Mouse (Mus musculus) MEL (cell line): Measurements from ENCODE around the gene Scrt2. TPM values are rescaled to one million over a fixed set of nuclear protein-coding genes. Genes with fewer than 3 reads are reported as not detected.

ENCODE experiments used
- DNase-seq: peaks from one replicate; pipeline ENCODE4 v3.0.0; 2011; ENCODE audit warnings: low read depth, low spot score
- H3K27ac ChIP-seq: 2 replicates; pipeline ENCODE4 v1.5.1; 2012; ENCODE audit warnings: low read depth, mild to moderate bottlenecking, control low read depth, low read length, moderate library complexity; ENCODE audit not compliant: control insufficient read depth
- H3K27me3 ChIP-seq, 2 experiments: fragments of 150-350 bp in 1 of 2; sonication (generic) in 1 of 2; 2 replicates each; pipeline ENCODE4 v1.6.1; 2012; ENCODE audit warnings: low read length in 2 of 2, mild to moderate bottlenecking in 2 of 2, improper control_type of control experiment in 1 of 2, moderate library complexity in 1 of 2; ENCODE audit not compliant: insufficient read depth in 2 of 2, control insufficient read depth in 1 of 2
- H3K36me3 ChIP-seq, 2 experiments: 2 replicates each; pipeline ENCODE4 v1.6.1; 2012 to 2014; ENCODE audit warnings: low read length in 2 of 2, improper control_type of control experiment in 1 of 2, inconsistent platforms in 1 of 2, mild to moderate bottlenecking in 1 of 2; ENCODE audit not compliant: insufficient read depth in 2 of 2, control insufficient read depth in 1 of 2
- H3K4me1 ChIP-seq, 2 experiments: fragments of 150-350 bp in 1 of 2; sonication (generic) in 1 of 2; 2 replicates each; pipeline ENCODE4 v1.6.1; 2012; ENCODE audit warnings: low read length in 2 of 2, improper control_type of control experiment in 1 of 2, mild to moderate bottlenecking in 1 of 2; ENCODE audit not compliant: insufficient read depth in 2 of 2, control insufficient read depth in 1 of 2
- H3K4me3 ChIP-seq, 2 experiments: fragments of 150-350 bp in 1 of 2; sonication (generic) in 1 of 2; 2 replicates each; pipeline ENCODE4 v1.5.1; 2012; ENCODE audit warnings: low read depth in 2 of 2, low read length in 2 of 2, mild to moderate bottlenecking in 2 of 2, moderate library complexity in 2 of 2, control low read depth in 1 of 2, improper control_type of control experiment in 1 of 2; ENCODE audit not compliant: control insufficient read depth in 1 of 2, insufficient read depth in 1 of 2
- H3K79me2 ChIP-seq: 2 replicates; pipeline ENCODE4 v1.6.1; 2012; ENCODE audit warnings: mild to moderate bottlenecking, low read length, moderate library complexity; ENCODE audit not compliant: control insufficient read depth, poor library complexity, insufficient read depth
- H3K9ac ChIP-seq: 2 replicates; pipeline ENCODE4 v1.6.1; 2012; ENCODE audit warnings: low read depth, mild to moderate bottlenecking, control low read depth, low read length, moderate library complexity; ENCODE audit not compliant: control insufficient read depth, poor library complexity, severe bottlenecking
- H3K9me3 ChIP-seq: fragments of 150-350 bp; sonication (generic); replicated peaks from 2 replicates; pipeline ENCODE4 v1.6.1; 2012; ENCODE audit warnings: mild to moderate bottlenecking, low read length, improper control_type of control experiment, moderate library complexity; ENCODE audit not compliant: insufficient read depth
- BHLHE40 ChIP-seq: IDR thresholded peaks from 2 replicates; pipeline ENCODE4 v1.6.1; 2012; ENCODE audit warnings: low read depth, mild to moderate bottlenecking, inconsistent platforms, low read length, improper control_type of control experiment, borderline replicate concordance
- CHD1 ChIP-seq: IDR thresholded peaks from 2 replicates; pipeline ENCODE4 v1.6.1; 2012; ENCODE audit warnings: low read depth, mild to moderate bottlenecking, inconsistent platforms, low read length, improper control_type of control experiment
- CHD2 ChIP-seq: IDR thresholded peaks from 2 replicates; pipeline ENCODE4 v1.6.1; 2011; ENCODE audit warnings: low read length, improper control_type of control experiment
- CTCF ChIP-seq, 3 experiments: IDR thresholded peaks in 2 of 3; conservative IDR thresholded peaks in 1 of 3; 2 replicates each; pipeline ENCODE4 v1.5.1; 2011 to 2012; ENCODE audit warnings: low read length in 3 of 3, low read depth in 2 of 3, mild to moderate bottlenecking in 2 of 3, improper control_type of control experiment in 1 of 3, inconsistent platforms in 1 of 3, mixed read lengths in 1 of 3, moderate library complexity in 1 of 3; ENCODE audit not compliant: control insufficient read depth in 1 of 3, insufficient read depth in 1 of 3, poor library complexity in 1 of 3, severe bottlenecking in 1 of 3
- EP300 ChIP-seq, 2 experiments: IDR thresholded peaks; 2 replicates each; pipeline ENCODE4 v1.6.1; 2011; ENCODE audit warnings: improper control_type of control experiment in 2 of 2, low read length in 2 of 2, low read depth in 1 of 2, mild to moderate bottlenecking in 1 of 2
- MEF2A ChIP-seq: IDR thresholded peaks from 2 replicates; pipeline ENCODE4 v1.6.1; 2014; ENCODE audit warnings: low read depth, mild to moderate bottlenecking, inconsistent platforms, low read length, improper control_type of control experiment; ENCODE audit not compliant: poor library complexity, insufficient replicate concordance, severe bottlenecking; ENCODE audit errors: extremely low read depth
- MXI1 ChIP-seq: IDR thresholded peaks from 2 replicates; pipeline ENCODE4 v1.6.1; 2011; ENCODE audit warnings: mild to moderate bottlenecking, low read depth, low read length, improper control_type of control experiment
- MYB ChIP-seq: IDR thresholded peaks from 2 replicates; pipeline ENCODE4 v1.6.1; 2011; ENCODE audit warnings: mild to moderate bottlenecking, low read depth, low read length, improper control_type of control experiment
- MYC ChIP-seq: IDR thresholded peaks from 2 replicates; pipeline ENCODE4 v1.6.1; 2011; ENCODE audit warnings: low read depth, mild to moderate bottlenecking, low read length, improper control_type of control experiment, moderate library complexity
- NELFE ChIP-seq: IDR thresholded peaks from 2 replicates; pipeline ENCODE4 v1.6.1; 2011; ENCODE audit warnings: low read depth, low read length, improper control_type of control experiment
- POLR2A ChIP-seq, 2 experiments: IDR thresholded peaks; 2 replicates each; pipeline ENCODE4 v1.6.1; 2011 to 2012; ENCODE audit warnings: low read length in 2 of 2, mild to moderate bottlenecking in 2 of 2, control low read depth in 1 of 2, improper control_type of control experiment in 1 of 2, low read depth in 1 of 2, moderate library complexity in 1 of 2; ENCODE audit not compliant: control insufficient read depth in 1 of 2, insufficient read depth in 1 of 2, poor library complexity in 1 of 2
- POLR2AphosphoS2 ChIP-seq: IDR thresholded peaks from 2 replicates; pipeline ENCODE4 v1.6.1; 2011; ENCODE audit warnings: low read length, improper control_type of control experiment
- POLR2AphosphoS5 ChIP-seq: IDR thresholded peaks from 2 replicates; pipeline ENCODE4 v1.6.1; 2012; ENCODE audit warnings: low read depth, borderline replicate concordance, mild to moderate bottlenecking, inconsistent platforms, low read length, moderate library complexity, mixed read lengths
- RCOR1 ChIP-seq: IDR thresholded peaks from 2 replicates; pipeline ENCODE4 v1.6.1; 2012; ENCODE audit warnings: low read depth, mild to moderate bottlenecking, inconsistent platforms, low read length, improper control_type of control experiment
- SIN3A ChIP-seq: IDR thresholded peaks from 2 replicates; pipeline ENCODE4 v1.6.1; 2012; ENCODE audit warnings: low read length, improper control_type of control experiment, inconsistent platforms
- SMC3 ChIP-seq: IDR thresholded peaks from 2 replicates; pipeline ENCODE4 v1.6.1; 2011; ENCODE audit warnings: low read depth, low read length, improper control_type of control experiment
- TBP ChIP-seq: IDR thresholded peaks from 2 replicates; pipeline ENCODE4 v1.8.0; 2011; ENCODE audit warnings: low read depth, low read length, improper control_type of control experiment
- USF1 ChIP-seq: IDR thresholded peaks from 2 replicates; pipeline ENCODE4 v1.6.1; 2014; ENCODE audit warnings: low read depth, mild to moderate bottlenecking, inconsistent platforms, low read length, improper control_type of control experiment, moderate library complexity
- ZC3H11A ChIP-seq: IDR thresholded peaks from 2 replicates; pipeline ENCODE4 v1.6.1; 2012; ENCODE audit warnings: low read depth, mild to moderate bottlenecking, inconsistent platforms, low read length, improper control_type of control experiment
- ZMIZ1 ChIP-seq: IDR thresholded peaks from 2 replicates; pipeline ENCODE4 v1.6.1; 2012; ENCODE audit warnings: low read depth, mild to moderate bottlenecking, inconsistent platforms, low read length, improper control_type of control experiment, moderate library complexity
- polyA plus RNA-seq, 2 experiments: library from polyadenylated mRNA; stranded (reverse) in 1 of 2; unstranded in 1 of 2; fragments of >175 nt in 1 of 2; fragments of >200 nt in 1 of 2; gene quantifications; 2 replicates each; pipeline versions ENCODE4 v1.2.1 to v1.2.4; 2012; ENCODE audit warnings: low replicate concordance in 2 of 2, low read depth in 1 of 2; ENCODE audit not compliant: insufficient read length in 2 of 2, insufficient read depth in 1 of 2, missing spikeins in 1 of 2
- total RNA-seq: library from RNA; depleted of rRNA; stranded (reverse); fragments of 300-350 nt; gene quantifications from 2 replicates; pipeline ENCODE4 v1.2.3, GENCODE M21; 2012

Scrt2 gene
- total and polyA plus RNA-seq, 3 experiments: not detected

DNA sequence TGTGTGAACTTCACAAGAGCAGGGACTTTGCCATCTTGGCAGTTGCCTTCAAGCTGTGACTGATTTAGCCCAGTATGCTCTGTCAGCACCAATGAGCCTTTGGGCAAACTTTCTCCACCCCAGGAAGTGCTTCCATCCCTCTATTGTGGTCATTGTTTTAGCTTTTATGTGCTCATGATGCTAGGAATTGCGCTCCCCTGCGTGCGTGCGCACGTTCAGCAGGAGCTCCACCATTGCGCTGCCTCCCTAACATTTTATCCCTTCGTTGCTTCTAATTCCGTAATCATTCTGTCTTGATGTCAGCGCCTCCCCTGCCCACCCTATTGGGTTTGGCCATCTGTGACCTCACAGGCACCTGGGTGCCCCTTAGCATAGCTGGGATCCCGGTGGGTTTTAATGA is 25.3 kb downstream of the Scrt2 start:
- TF ChIP-seq MYB (no peak), ZC3H11A (no peak), SIN3A (no peak), CHD1 (no peak), MEF2A (no peak), POLR2A (IDR thresholded peaks at IDR 0.05; ENCODE audit: control insufficient read depth in 1 of 2, insufficient read depth in 1 of 2, low read depth in 1 of 2, low read length in 2 of 2, poor library complexity in 1 of 2) (no peak), EP300 (IDR thresholded peaks at IDR 0.05; ENCODE audit: low read depth in 1 of 2, low read length in 2 of 2) (no peak), POLR2AphosphoS2 (no peak), SMC3 (no peak), CTCF (IDR thresholded peaks at IDR 0.05 in 2 of 3, conservative IDR thresholded peaks at IDR 0.05 in 1 of 3; ENCODE audit: control insufficient read depth in 1 of 3, insufficient read depth in 1 of 3, low read depth in 2 of 3, low read length in 3 of 3, poor library complexity in 1 of 3, severe bottlenecking in 1 of 3) (no peak), POLR2AphosphoS5 (no peak), RCOR1 (no peak), CHD2 (no peak), NELFE (no peak), TBP (no peak), BHLHE40 (no peak)

DNA sequence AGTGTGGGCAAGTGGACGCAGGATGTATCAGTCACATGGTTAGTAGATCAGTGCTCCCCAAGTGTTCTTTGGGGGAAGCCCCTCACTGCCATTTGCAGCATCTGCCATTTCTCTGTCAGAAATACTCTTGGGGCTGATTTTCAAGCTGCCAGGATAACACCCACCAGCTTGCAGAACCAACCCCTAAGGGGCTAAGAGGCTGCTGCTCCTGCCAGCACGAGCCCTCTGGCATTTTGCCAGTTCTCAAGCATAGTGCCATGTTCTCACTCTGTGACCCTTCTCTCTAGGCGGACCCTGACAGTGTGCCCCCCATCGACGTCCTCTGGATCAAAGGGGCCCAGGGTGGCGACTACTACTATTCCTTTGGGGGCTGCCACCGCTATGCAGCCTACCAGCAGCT is 27.4 kb downstream of the Scrt2 start:
- Histone ChIP-seq H3K27me3 (no peaks in the 10 kb centered on the region), H3K36me3 (peaks cover 0 to 17% of the 10 kb centered on the region in 2 experiments; a peak in 3 of 4 replicates), H3K27ac (no peak overlapping the region), H3K79me2 (peaks cover 22% of the 10 kb centered on the region), H3K4me3 (no peak overlapping the region), H3K9ac (no peak overlapping the region), H3K9me3 (no peaks in the 10 kb centered on the region), H3K4me1 (peaks cover 7 to 21% of the 10 kb centered on the region in 2 experiments)
- TF ChIP-seq ZMIZ1: no peak
- no peak for TF ChIP-seq USF1
- no peak for TF ChIP-seq MYC
- TF ChIP-seq RCOR1: no peak
- TF ChIP-seq POLR2AphosphoS2: no peak
- TF ChIP-seq NELFE: no peak
- no peak for TF ChIP-seq MXI1
- no peak for DNase-seq

More for the DNA sequence above, 25.3 kb downstream of the Scrt2 start:
- Histone ChIP-seq H3K27me3 (peaks cover 0 to 3% of the 10 kb centered on the region in 2 experiments; a peak in 1 of 4 replicates), H3K4me1 (peaks cover 2 to 10% of the 10 kb centered on the region in 2 experiments; a peak in 3 of 4 replicates), H3K9me3 (no peaks in the 10 kb centered on the region), H3K27ac (no peak overlapping the region), H3K9ac (peak overlapping the region; percentile 95), H3K36me3 (peaks cover 0 to 10% of the 10 kb centered on the region in 2 experiments; a peak in 3 of 4 replicates), H3K79me2 (peaks cover 22% of the 10 kb centered on the region), H3K4me3 (peak overlapping the region; percentile 70)
- no peak for DNase-seq
